Mouse (Mus musculus) midbrain, embryonic 15.5 days (tissue): ENCODE results near the gene Gm10681. TPM values are rescaled to one million over a fixed set of nuclear protein-coding genes. Genes with fewer than 3 reads are reported as not detected.
"Not testable (repeated sequence)": the region's sequence is repeated elsewhere in the genome, so short reads cannot be mapped to it uniquely, and the experiment has no call there.

Source experiments
- ATAC-seq: fragments of 200-750 bp; cut with Nextera tagmentation; replicated peaks from 2 replicates; pipeline ENCODE4 v1.8.0; 2017; ENCODE audit warnings: moderate TSS enrichment
- H3K27ac ChIP-seq: fragments of 300-500 bp; sonication (generic); 2 replicates; pipeline ENCODE4 v1.5.1; 2015; ENCODE audit warnings: mild to moderate bottlenecking, inconsistent platforms
- H3K27me3 ChIP-seq: fragments of 300-500 bp; sonication (generic); replicated peaks from 2 replicates; pipeline ENCODE4 v1.6.1; 2015; ENCODE audit warnings: inconsistent platforms
- H3K36me3 ChIP-seq: fragments of 300-500 bp; sonication (generic); replicated peaks from 2 replicates; pipeline ENCODE4 v1.6.1; 2015; ENCODE audit warnings: inconsistent platforms
- H3K4me1 ChIP-seq: fragments of 300-500 bp; sonication (generic); 2 replicates; pipeline ENCODE4 v1.6.1; 2015; ENCODE audit warnings: inconsistent platforms
- H3K4me2 ChIP-seq: fragments of 300-500 bp; sonication (generic); 2 replicates; pipeline ENCODE4 v1.6.1; 2015; ENCODE audit warnings: inconsistent platforms, mild to moderate bottlenecking, moderate library complexity
- H3K4me3 ChIP-seq: fragments of 300-500 bp; sonication (generic); 2 replicates; pipeline ENCODE4 v1.5.1; 2015; ENCODE audit warnings: mild to moderate bottlenecking, inconsistent platforms
- H3K9ac ChIP-seq: fragments of 300-500 bp; sonication (generic); 2 replicates; pipeline ENCODE4 v1.6.1; 2015; ENCODE audit warnings: mild to moderate bottlenecking, inconsistent platforms
- H3K9me3 ChIP-seq: fragments of 300-500 bp; sonication (generic); 2 replicates; pipeline ENCODE4 v1.6.1; 2016; ENCODE audit warnings: inconsistent platforms
- WGBS: fragments of 180-500 bp; shearing (Covaris S2); methylation state at CpG from one replicate; pipeline ENCODE4 v1.1.7; 2015; ENCODE audit warnings: mixed read lengths; 5-methylcytosine and 5-hydroxymethylcytosine counted together
- polyA plus RNA-seq: library from polyadenylated mRNA; unstranded; fragments of >200 nt; fragmentation: Nextera tagmentation; extraction: Ambion mirVana; gene quantifications from 2 replicates; pipeline ENCODE4 v1.2.1, GENCODE M21; 2015

The Gm10681 gene
- polyA plus RNA-seq, result not detected in 2 replicates

- no peak within 1 kb of the TSS for H3K27ac ChIP-seq
- no peak within 1 kb of the TSS for H3K4me2 ChIP-seq
- ATAC-seq, result no peak
- no peaks in the 10 kb centered on the region for H3K36me3 ChIP-seq
- no peak within 1 kb of the TSS for H3K4me3 ChIP-seq
- H3K4me1 ChIP-seq, result no peaks in the 10 kb centered on the region
- no peaks in the 10 kb centered on the region for H3K9me3 ChIP-seq
- no peaks in the 10 kb centered on the region for H3K27me3 ChIP-seq
- H3K9ac ChIP-seq, result no peak within 1 kb of the TSS
These were observed at the start of gene Gm10681 for GRCm38 (mm10) chr3:98588707-98589106. Gm10681 (minus strand) TSS chr3:98588807.

- Histone ChIP-seq H3K4me3 (no peak overlapping the region), H3K27ac (no peak overlapping the region), H3K36me3 (no peaks in the 10 kb centered on the region), H3K9me3 (no peaks in the 10 kb centered on the region), H3K4me2 (no peak overlapping the region), H3K4me1 (no peaks in the 10 kb centered on the region), H3K27me3 (no peaks in the 10 kb centered on the region), H3K9ac (no peak overlapping the region)
- no peak for ATAC-seq
- 91% methylated on average over 1 of the region's 1 CpGs for WGBS
These were observed 46.5 kb upstream of the Gm10681 start for GRCm38 (mm10) chr3:98635145-98635544.

- no peak within 1 kb of the TSS for H3K27ac ChIP-seq
- no peak for ATAC-seq
- no peaks in the 10 kb centered on the region for H3K36me3 ChIP-seq
These were observed 41.5 kb upstream of the Gm10681 start, which contains the start of gene Hsd3b5 for GRCm38 (mm10) chr3:98630152-98630551. Hsd3b5 (minus strand) TSS chr3:98630252.

GRCm38 (mm10) chr3:98629633-98630032, 41.0 kb upstream of the Gm10681 start:
- 86% methylated on average over 3 of the region's 3 CpGs for WGBS
- Histone ChIP-seq H3K9me3 (no peaks in the 10 kb centered on the region), H3K4me1 (no peaks in the 10 kb centered on the region), H3K4me2 (no peak overlapping the region), H3K27ac (no peak overlapping the region), H3K9ac (no peak overlapping the region), H3K27me3 (no peaks in the 10 kb centered on the region), H3K36me3 (no peaks in the 10 kb centered on the region), H3K4me3 (no peak overlapping the region)
- ATAC-seq, result no peak

More at GRCm38 (mm10) chr3:98630152-98630551, 41.5 kb upstream of the Gm10681 start, which contains the start of gene Hsd3b5:
- H3K4me1 ChIP-seq, result no peaks in the 10 kb centered on the region
- no peaks in the 10 kb centered on the region for H3K9me3 ChIP-seq
- H3K27me3 ChIP-seq, result no peaks in the 10 kb centered on the region
- no peak within 1 kb of the TSS for H3K4me3 ChIP-seq
- no peak within 1 kb of the TSS for H3K4me2 ChIP-seq
- H3K9ac ChIP-seq, result no peak within 1 kb of the TSS

- 57% methylated on average over 1 of the region's 1 CpGs for WGBS
- H3K36me3 ChIP-seq, H3K27ac ChIP-seq, H3K4me3 ChIP-seq, ATAC-seq, H3K9ac ChIP-seq, H3K4me1 ChIP-seq, H3K4me2 ChIP-seq, H3K27me3 ChIP-seq, H3K9me3 ChIP-seq: not testable (repeated sequence)
These were observed 28.2 kb upstream of the Gm10681 start for GRCm38 (mm10) chr3:98616786-98617185.

GRCm38 (mm10) chr3:98616244-98616643, 27.6 kb upstream of the Gm10681 start:
- 26% methylated on average over 2 of the region's 2 CpGs for WGBS
- not testable (repeated sequence) for H3K4me1 ChIP-seq, H3K9ac ChIP-seq, H3K4me2 ChIP-seq, H3K36me3 ChIP-seq, H3K9me3 ChIP-seq, H3K4me3 ChIP-seq, H3K27me3 ChIP-seq, H3K27ac ChIP-seq
- ATAC-seq, result 0 out of 2 replicates have a peak, but pooled peaks have one; percentile 52

- not testable (repeated sequence) for ATAC-seq, H3K9ac ChIP-seq, H3K9me3 ChIP-seq, H3K4me3 ChIP-seq, H3K27me3 ChIP-seq, H3K4me2 ChIP-seq, H3K27ac ChIP-seq, H3K4me1 ChIP-seq, H3K36me3 ChIP-seq
- WGBS, result 65% methylated on average over 2 of the region's 2 CpGs
These were observed 25.9 kb upstream of the Gm10681 start for GRCm38 (mm10) chr3:98614406-98614927.

- no peak for ATAC-seq
- Histone ChIP-seq H3K4me1 (no peaks in the 10 kb centered on the region), H3K9ac (no peak overlapping the region), H3K27ac (no peak overlapping the region), H3K36me3 (no peaks in the 10 kb centered on the region), H3K4me2 (no peak overlapping the region), H3K27me3 (no peaks in the 10 kb centered on the region), H3K9me3 (no peaks in the 10 kb centered on the region), H3K4me3 (no peak overlapping the region)
These were observed 25.4 kb upstream of the Gm10681 start for GRCm38 (mm10) chr3:98613963-98614362.

- not testable (repeated sequence) for H3K27me3 ChIP-seq, H3K27ac ChIP-seq, H3K9ac ChIP-seq, H3K4me1 ChIP-seq, H3K4me3 ChIP-seq, H3K36me3 ChIP-seq, H3K9me3 ChIP-seq, ATAC-seq, H3K4me2 ChIP-seq
These were observed 24.9 kb upstream of the Gm10681 start for GRCm38 (mm10) chr3:98613540-98613939.

GRCm38 (mm10) chr3:98587721-98588120, 886 bp downstream of the Gm10681 start:
- H3K4me3 ChIP-seq, result no peak overlapping the region
- no peak overlapping the region for H3K9ac ChIP-seq
- H3K27ac ChIP-seq, result no peak overlapping the region
- no peaks in the 10 kb centered on the region for H3K9me3 ChIP-seq
- ATAC-seq, result no peak
- H3K36me3 ChIP-seq, result no peaks in the 10 kb centered on the region
- no peak overlapping the region for H3K4me2 ChIP-seq
- WGBS, result 84% methylated on average over 2 of the region's 2 CpGs
- H3K27me3 ChIP-seq, result no peaks in the 10 kb centered on the region
- H3K4me1 ChIP-seq, result no peaks in the 10 kb centered on the region

- not testable (repeated sequence) for H3K4me3 ChIP-seq, H3K4me1 ChIP-seq, H3K9me3 ChIP-seq, H3K9ac ChIP-seq, H3K27me3 ChIP-seq, H3K27ac ChIP-seq, H3K36me3 ChIP-seq, ATAC-seq, H3K4me2 ChIP-seq
These were observed 6.0 kb downstream of the Gm10681 start for GRCm38 (mm10) chr3:98582622-98583021.

- not testable (repeated sequence) for H3K4me3 ChIP-seq
These were observed 6.4 kb downstream of the Gm10681 start for GRCm38 (mm10) chr3:98582202-98582601.

GRCm38 (mm10) chr3:98581024-98581423, 7.6 kb downstream of the Gm10681 start:
- not testable (repeated sequence) for H3K27ac ChIP-seq, ATAC-seq, H3K27me3 ChIP-seq, H3K4me1 ChIP-seq, H3K9ac ChIP-seq, H3K4me2 ChIP-seq, H3K4me3 ChIP-seq, H3K36me3 ChIP-seq, H3K9me3 ChIP-seq
- 88% methylated on average over 1 of the region's 1 CpGs for WGBS

More at GRCm38 (mm10) chr3:98582202-98582601, 6.4 kb downstream of the Gm10681 start:
- not testable (repeated sequence) for H3K4me1 ChIP-seq, H3K9me3 ChIP-seq, H3K4me2 ChIP-seq, H3K27me3 ChIP-seq, ATAC-seq, H3K9ac ChIP-seq, H3K36me3 ChIP-seq, H3K27ac ChIP-seq
- no CpG with 5 or more reads among the region's 1 CpGs for WGBS
